ENCODE assay signal across 13 mouse cellular contexts in the genomic region with DNA sequence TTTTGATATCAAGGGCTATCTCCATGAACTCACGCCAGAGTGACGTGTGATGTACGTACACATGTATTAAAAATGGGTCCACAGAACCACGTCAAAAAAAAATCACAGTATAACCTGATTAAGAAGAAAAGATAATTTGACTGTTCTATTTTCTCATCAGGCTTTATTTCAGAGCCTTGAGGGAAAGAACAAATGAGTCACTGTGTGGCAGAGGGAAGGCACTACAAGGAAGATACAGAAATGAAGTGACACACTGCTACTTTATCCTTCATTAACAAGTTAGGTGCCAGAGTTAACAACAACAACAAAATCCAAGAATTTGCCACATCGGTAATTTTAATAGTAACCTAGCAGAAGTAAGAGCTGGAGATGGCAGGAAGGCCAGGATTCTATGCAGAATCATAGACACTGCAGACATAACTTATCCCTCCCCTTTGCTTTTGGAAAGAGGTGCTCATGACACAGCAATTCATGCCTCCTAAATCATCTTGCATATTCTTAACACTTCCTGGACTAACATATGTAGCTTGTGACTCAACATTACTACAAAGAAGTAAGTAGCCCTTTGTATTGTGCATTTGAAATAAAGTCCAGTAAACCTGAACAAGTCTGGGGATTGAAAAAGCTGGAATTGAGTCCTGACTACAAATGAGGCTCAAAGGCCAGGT.
"Had no signal": no experiment of that assay in that cellular context is flagged by ENCODE, and none has a peak within 500 bp of the region (broad histone marks: within the 10 kb centered on the region; RNA-seq: fewer than 3 reads in every experiment).

No protein-coding gene starts in this region.

- H3K27ac ChIP-seq: kidney, postnatal 0 days; liver, embryonic 13.5 days; midbrain, embryonic 12.5 days; midbrain, embryonic 15.5 days; neural tube, embryonic 12.5 days; neural tube, embryonic 15.5 days had no signal

- H3K36me3 ChIP-seq: liver, embryonic 13.5 days; midbrain, embryonic 12.5 days; midbrain, embryonic 15.5 days; neural tube, embryonic 12.5 days; neural tube, embryonic 15.5 days had no signal

- H3K4me1 ChIP-seq: liver, embryonic 13.5 days; midbrain, embryonic 12.5 days; midbrain, embryonic 15.5 days; neural tube, embryonic 12.5 days; neural tube, embryonic 15.5 days had no signal

- H3K27me3 ChIP-seq: liver, embryonic 13.5 days; midbrain, embryonic 12.5 days; midbrain, embryonic 15.5 days; neural tube, embryonic 12.5 days; neural tube, embryonic 15.5 days had no signal

- DNase-seq: kidney, adult 11 months; kidney, postnatal 25 days; liver, embryonic 13.5 days; lung, adult 2 months; lung, postnatal 14 days; lung, postnatal 4 days; thymus, adult 18-20 months; thymus, postnatal 36 days had no signal

- H3K4me3 ChIP-seq: liver, embryonic 13.5 days; midbrain, embryonic 12.5 days; midbrain, embryonic 15.5 days; neural tube, embryonic 12.5 days; neural tube, embryonic 15.5 days had no signal
